Mouse (Mus musculus): ENCODE results near the gene Gm37240.

GRCm38 (mm10) chr3:85521311-85521907 lies 365.9 kb downstream of the Gm37240 start:
- TF ChIP-seq CTCF (IDR thresholded peaks at IDR 0.05; ENCODE audit: borderline replicate concordance, insufficient read depth, low read length) (no peak), POLR2A (IDR thresholded peaks at IDR 0.05; ENCODE audit: low read depth, low read length) (no peak)
